Mouse (Mus musculus) adipose tissue, adult 10 weeks (tissue): ENCODE measurements around the gene Adamts15. TPM values are rescaled to one million over a fixed set of nuclear protein-coding genes. Genes with fewer than 3 reads are reported as not detected.

Experiments used
- polyA plus RNA-seq: library from polyadenylated mRNA; stranded (reverse); fragments of 350-450 nt; fragmentation: Illumina TruSeq; extraction: RNeasy Lipid Tissue Mini Kit (QIAGEN cat#74804); gene quantifications from one replicate; pipeline ENCODE4 v1.2.3, GENCODE M21; 2014; ENCODE audit warnings: low read depth, low replicate concordance

Gene Adamts15
- 12.1 TPM for polyA plus RNA-seq

DNA sequence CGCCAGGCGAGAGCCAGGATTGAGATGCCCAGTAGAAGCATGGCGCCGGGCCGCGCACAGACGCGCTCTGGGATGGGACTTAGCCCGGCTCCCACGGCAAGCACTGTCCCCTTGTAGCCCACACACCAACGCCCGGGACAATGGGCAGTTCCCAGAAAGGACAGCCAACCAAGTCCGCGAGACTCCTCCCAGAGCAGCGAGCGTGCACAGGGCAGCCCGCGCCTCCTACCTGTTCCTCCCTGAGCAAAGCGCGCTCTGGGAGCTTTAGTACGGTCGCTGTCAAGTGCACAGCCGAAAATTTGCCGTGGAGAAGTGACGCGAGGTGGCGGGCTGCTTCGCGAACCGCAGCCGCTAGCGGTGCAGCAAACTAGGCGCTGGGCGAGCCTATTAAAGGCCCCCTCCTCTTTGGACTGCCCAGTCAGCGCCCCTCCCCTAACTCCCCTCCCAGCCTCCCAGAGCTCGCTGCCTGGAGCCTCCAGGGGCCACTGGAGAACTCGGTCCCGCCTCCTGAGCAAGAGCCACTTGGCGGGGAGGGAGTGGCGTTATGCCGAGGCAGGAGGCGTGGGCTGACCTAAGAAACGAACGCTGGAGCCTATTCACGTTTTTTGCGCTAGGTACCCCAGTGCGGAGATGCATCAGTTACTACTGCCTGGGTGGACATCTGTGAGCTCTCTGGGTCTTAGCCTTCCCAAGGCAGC is at the start of gene Adamts15:
Adamts15 (minus strand) TSS at position 256 of the 698 bp plus-strand sequence.

GRCm38 (mm10) chr9:30942512-30943313 is 20.5 kb upstream of the Adamts15 start, which contains the start of gene Adamts8:
Adamts8 (plus strand) TSS chr9:30942562.

Other genes starting within 250 kb of the Adamts15 start
- gene Adamts8, start 20.1 kb upstream of the Adamts15 start, polyA plus RNA-seq: 1.0 TPM
- 9.7 TPM for gene Zbtb44, start 108.2 kb upstream of the Adamts15 start, polyA plus RNA-seq
- 69.7 TPM for gene St14, start 209.4 kb upstream of the Adamts15 start, polyA plus RNA-seq